19 mouse cellular contexts compared by ENCODE assay signal in the genomic region with DNA sequence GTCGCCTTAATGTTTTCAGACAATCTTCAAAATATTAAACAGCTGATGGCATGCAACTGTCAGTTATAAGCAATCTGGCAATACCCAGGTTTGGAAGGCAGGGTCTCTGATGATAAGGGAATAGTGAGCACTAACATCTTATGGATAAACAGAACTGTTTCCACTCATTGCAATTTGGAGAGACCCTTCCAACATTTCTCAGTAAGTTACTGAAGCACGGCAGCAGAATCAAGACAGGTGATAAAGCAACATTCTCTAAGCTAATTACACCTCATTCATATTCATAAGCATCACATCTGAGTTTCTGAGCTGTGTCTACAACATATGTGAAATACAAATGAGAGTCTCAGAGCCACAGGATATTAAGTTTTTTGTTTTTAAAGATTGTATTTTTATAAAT.
A peak's percentile ranks its signal among the peaks of the same experiment; 100 is the strongest.
DNase-seq lines count a peak whose midpoint lies in the region; ATAC-seq lines count a peak whose summit lies in the region.
"Had no signal": no experiment of that assay in that cellular context is flagged by ENCODE, and none has a peak within 500 bp of the region (broad histone marks: within the 10 kb centered on the region; RNA-seq: fewer than 3 reads in every experiment).

No protein-coding gene starts in this region.

- H3K4me3 ChIP-seq in forebrain, embryonic 14.5 days (ENCODE audit: low read depth, low read length), result no peak overlapping the region
- H3K4me3 ChIP-seq in forebrain, embryonic 10.5 days, result no peak overlapping the region
- H3K4me3 ChIP-seq in midbrain, embryonic 16.5 days (ENCODE audit: low read depth, low read length), result no peak overlapping the region
- H3K4me3 ChIP-seq in midbrain, embryonic 13.5 days (replicated peaks), result no peak overlapping the region
- H3K4me3 ChIP-seq in forebrain, embryonic 16.5 days (replicated peaks; ENCODE audit: low read length), result no peak overlapping the region
- H3K4me3 ChIP-seq: embryonic facial prominence, embryonic 13.5 days; embryonic facial prominence, embryonic 15.5 days; erythroblast, embryonic 14.5 days had no signal

- H3K4me2 ChIP-seq in forebrain, embryonic 14.5 days (ENCODE audit: low read length), result no peak overlapping the region
- no peak overlapping the region for H3K4me2 ChIP-seq in midbrain, embryonic 16.5 days (ENCODE audit: low read length)
- no peak overlapping the region for H3K4me2 ChIP-seq in midbrain, embryonic 13.5 days (replicated peaks)
- no peak overlapping the region for H3K4me2 ChIP-seq in forebrain, embryonic 16.5 days (ENCODE audit: low read length)
- H3K4me2 ChIP-seq: embryonic facial prominence, embryonic 13.5 days; embryonic facial prominence, embryonic 15.5 days had no signal

- H3K27ac ChIP-seq in forebrain, embryonic 14.5 days (ENCODE audit: low read depth, low read length), result no peak overlapping the region
- H3K27ac ChIP-seq in forebrain, embryonic 10.5 days, result no peak overlapping the region
- no peak overlapping the region for H3K27ac ChIP-seq in midbrain, embryonic 16.5 days (ENCODE audit: low read length)
- H3K27ac ChIP-seq in midbrain, embryonic 13.5 days, result no peak overlapping the region
- H3K27ac ChIP-seq in forebrain, embryonic 16.5 days (ENCODE audit: low read length), result peak overlapping the region; percentile 37; the same call in 1 of the 2 replicates
- H3K27ac ChIP-seq: embryonic facial prominence, embryonic 13.5 days; embryonic facial prominence, embryonic 15.5 days had no signal

- WGBS in forebrain, embryonic 14.5 days, result 53% methylated on average over 2 of the region's 2 CpGs
- 91% methylated on average over 2 of the region's 2 CpGs for WGBS in forebrain, embryonic 10.5 days
- WGBS in midbrain, embryonic 16.5 days, result 78% methylated on average over 2 of the region's 2 CpGs
- 79% methylated on average over 2 of the region's 2 CpGs for WGBS in midbrain, embryonic 13.5 days
- WGBS in forebrain, embryonic 16.5 days, result 51% methylated on average over 2 of the region's 2 CpGs

- no peaks in the 10 kb centered on the region for H3K27me3 ChIP-seq in forebrain, embryonic 14.5 days (replicated peaks; ENCODE audit: control insufficient read depth, insufficient read depth, low read length)
- no peaks in the 10 kb centered on the region for H3K27me3 ChIP-seq in forebrain, embryonic 10.5 days (ENCODE audit: poor library complexity, severe bottlenecking)
- H3K27me3 ChIP-seq in midbrain, embryonic 16.5 days (ENCODE audit: control insufficient read depth, insufficient read depth, low read depth, low read length), result no peaks in the 10 kb centered on the region
- no peaks in the 10 kb centered on the region for H3K27me3 ChIP-seq in midbrain, embryonic 13.5 days
- no peaks in the 10 kb centered on the region for H3K27me3 ChIP-seq in forebrain, embryonic 16.5 days (replicated peaks; ENCODE audit: control insufficient read depth, insufficient read depth, low read length)
- H3K27me3 ChIP-seq: embryonic facial prominence, embryonic 13.5 days; embryonic facial prominence, embryonic 15.5 days had no signal

- H3K36me3 ChIP-seq in forebrain, embryonic 14.5 days (ENCODE audit: control insufficient read depth, insufficient read depth, low read length), result no peaks in the 10 kb centered on the region
- no peaks in the 10 kb centered on the region for H3K36me3 ChIP-seq in forebrain, embryonic 10.5 days (replicated peaks)
- no peaks in the 10 kb centered on the region for H3K36me3 ChIP-seq in midbrain, embryonic 16.5 days (ENCODE audit: control insufficient read depth, insufficient read depth, low read length)
- H3K36me3 ChIP-seq in midbrain, embryonic 13.5 days, result no peaks in the 10 kb centered on the region
- H3K36me3 ChIP-seq in forebrain, embryonic 16.5 days (ENCODE audit: control insufficient read depth, insufficient read depth), result no peaks in the 10 kb centered on the region
- H3K36me3 ChIP-seq: embryonic facial prominence, embryonic 13.5 days; embryonic facial prominence, embryonic 15.5 days had no signal

- no peaks in the 10 kb centered on the region for H3K4me1 ChIP-seq in forebrain, embryonic 14.5 days (ENCODE audit: control insufficient read depth, insufficient read depth, low read length)
- no peaks in the 10 kb centered on the region for H3K4me1 ChIP-seq in forebrain, embryonic 10.5 days
- no peaks in the 10 kb centered on the region for H3K4me1 ChIP-seq in midbrain, embryonic 16.5 days (ENCODE audit: control insufficient read depth, insufficient read depth, low read length)
- no peaks in the 10 kb centered on the region for H3K4me1 ChIP-seq in midbrain, embryonic 13.5 days (replicated peaks)
- no peaks in the 10 kb centered on the region for H3K4me1 ChIP-seq in forebrain, embryonic 16.5 days (replicated peaks; ENCODE audit: control insufficient read depth, insufficient read depth, low read length)
- H3K4me1 ChIP-seq: embryonic facial prominence, embryonic 13.5 days; embryonic facial prominence, embryonic 15.5 days had no signal

- peak; percentile 71 for ATAC-seq in forebrain, embryonic 14.5 days
- peak; percentile 32; the same call in 1 of the 2 replicates for ATAC-seq in midbrain, embryonic 16.5 days
- ATAC-seq in midbrain, embryonic 13.5 days, result no peak
- peak; percentile 89 for ATAC-seq in forebrain, embryonic 16.5 days

- H3K9me3 ChIP-seq in forebrain, embryonic 14.5 days (replicated peaks; ENCODE audit: control insufficient read depth, low read length), result no peaks in the 10 kb centered on the region
- no peaks in the 10 kb centered on the region for H3K9me3 ChIP-seq in forebrain, embryonic 10.5 days
- no peaks in the 10 kb centered on the region for H3K9me3 ChIP-seq in midbrain, embryonic 16.5 days (replicated peaks; ENCODE audit: control insufficient read depth, low read length, poor library complexity, severe bottlenecking)
- H3K9me3 ChIP-seq in midbrain, embryonic 13.5 days, result no peaks in the 10 kb centered on the region
- H3K9me3 ChIP-seq in forebrain, embryonic 16.5 days (ENCODE audit: control insufficient read depth, low read length), result no peaks in the 10 kb centered on the region
- H3K9me3 ChIP-seq: embryonic facial prominence, embryonic 13.5 days; embryonic facial prominence, embryonic 15.5 days had no signal

- no peak overlapping the region for H3K9ac ChIP-seq in forebrain, embryonic 14.5 days (ENCODE audit: low read length)
- H3K9ac ChIP-seq in midbrain, embryonic 16.5 days (ENCODE audit: low read depth, low read length), result no peak overlapping the region
- H3K9ac ChIP-seq in midbrain, embryonic 13.5 days (replicated peaks), result no peak overlapping the region
- no peak overlapping the region for H3K9ac ChIP-seq in forebrain, embryonic 16.5 days (replicated peaks; ENCODE audit: low read depth, low read length)
- H3K9ac ChIP-seq: embryonic facial prominence, embryonic 13.5 days; embryonic facial prominence, embryonic 15.5 days had no signal

- peak; percentile 53 for DNase-seq in forebrain, embryonic 14.5 days (ENCODE audit: low spot score)
- DNase-seq in forebrain, embryonic 10.5 days (ENCODE audit: extremely low spot score, low spot score), result no peak
- DNase-seq in embryo, embryonic 10.5 days (ENCODE audit: low spot score), result no peak
- no peak for DNase-seq in lung, postnatal 10 days
- DNase-seq: adrenal gland, adult 2 months; adrenal gland, postnatal 10 days; adrenal gland, postnatal 25 days; cerebellum, adult 11-12 months; cerebellum, adult 2 months; cerebellum, adult 9-10 months; cerebellum, postnatal 10 days; cerebellum, postnatal 25 days; embryo, embryonic 11 days had no signal
